Mouse (Mus musculus): Measurements from ENCODE around the gene Doc2g.

- TF ChIP-seq POLR2A (IDR thresholded peaks at IDR 0.05; ENCODE audit: borderline replicate concordance, insufficient read depth, low read length) (no peak), CTCF (IDR thresholded peaks at IDR 0.05; ENCODE audit: borderline replicate concordance, insufficient read depth, low read depth, low read length) (no peak)
Observed at GRCm38 (mm10) chr19:3955033-3955432, 48.1 kb upstream of the Doc2g start.
